Mouse (Mus musculus) embryonic stem cell, embryonic (primary cell): ENCODE measurements around the gene Trp53.

Experiments used
- CTCF ChIA-PET, 4 experiments: fragments of 300-600 bp in 2 of 4; fragments of 350-600 bp in 2 of 4; sonication (Branson Sonifier 250); formaldehyde crosslinking; loops; one replicate each; lab custom pipeline; 2022; ENCODE audit warnings: inconsistent platforms in 2 of 4; lab: Charles Lee
- POLR2A ChIA-PET, 4 experiments: fragments of 300-600 bp in 2 of 4; fragments of 350-600 bp in 2 of 4; sonication (Branson Sonifier 250); formaldehyde crosslinking; loops; one replicate each; lab custom pipeline; 2022; ENCODE audit warnings: antibody characterized with exemption in 4 of 4, inconsistent platforms in 1 of 4; lab: Charles Lee

Trp53 gene

DNA sequence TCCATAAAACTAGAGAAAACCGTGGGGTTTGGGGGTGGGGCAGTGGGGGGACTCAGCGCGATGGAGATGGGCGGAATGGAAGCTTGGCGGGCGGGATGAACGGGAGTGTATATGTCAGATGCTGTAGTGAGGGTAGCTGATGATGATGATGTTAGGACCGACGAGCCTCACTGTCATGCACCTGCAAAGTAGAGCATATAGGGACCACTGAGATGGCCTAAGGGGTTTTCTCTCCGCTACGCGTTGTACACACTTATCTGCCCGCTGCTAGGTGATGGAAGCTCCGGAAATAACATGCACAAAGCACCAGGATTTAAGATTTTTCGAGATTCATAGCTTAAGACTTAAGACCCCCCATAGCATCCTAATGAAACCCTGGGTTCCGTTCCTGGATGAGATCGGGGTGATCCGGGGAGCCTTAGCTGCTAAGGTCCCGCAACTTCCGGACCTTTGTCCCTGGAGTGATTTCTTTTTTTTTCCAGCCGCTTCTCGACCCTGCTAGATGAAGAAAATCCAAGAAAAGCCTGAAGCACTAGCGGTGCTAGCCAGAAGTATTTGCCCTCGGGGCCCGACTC lies 500 bp downstream of the Trp53 start:
- ChIA-PET CTCF (interaction anchor here (0.6 to 2.7 kb wide), 34 partner anchors 9 to 338 kb away, joined by 3 to 23 read pairs (median 5); partner anchors contain the start of genes Sat2 (in 2 of the 4), Cyb5d1 (in 1 of the 4), Fxr2 (in 1 of the 4) and Naa38 (in 1 of the 4)), POLR2A (interaction anchor here (0.6 to 17.7 kb wide), 145 partner anchors 9 to 649 kb away, joined by 3 to 500 read pairs (median 6); partner anchors contain the start of genes Fxr2 (in 4 of the 4), Cd68 (in 3 of the 4), Cyb5d1 (in 3 of the 4) and Efnb3 (in 3 of the 4))

DNA sequence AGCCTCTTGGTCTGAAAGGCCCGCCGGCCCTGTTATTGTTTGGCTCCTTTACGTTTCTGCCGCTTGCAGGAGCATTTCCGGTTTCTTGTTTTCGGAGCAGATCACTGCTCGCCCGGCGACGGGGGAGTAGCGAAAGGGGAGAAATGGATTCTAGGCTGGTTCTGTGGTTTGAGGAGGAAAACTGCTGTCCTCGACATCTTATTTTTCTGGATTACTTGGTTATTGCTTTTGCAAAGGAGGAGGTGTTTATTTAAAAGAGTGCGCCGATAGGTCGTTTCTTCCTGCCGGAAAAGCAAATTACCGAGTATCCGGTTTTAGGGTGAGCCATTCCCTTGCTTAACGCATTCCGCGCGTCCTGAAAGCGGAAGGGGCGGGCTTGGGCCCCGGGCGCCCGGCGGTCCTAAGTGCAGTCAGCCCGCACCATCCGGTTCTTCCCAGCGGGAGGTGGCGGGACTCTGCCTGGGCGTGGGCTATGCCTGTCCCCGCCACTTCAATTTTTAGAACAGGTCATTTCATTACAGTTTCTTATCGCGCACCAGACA lies 1.1 kb downstream of the Trp53 start:
- CTCF ChIA-PET, result interaction anchor here in 2 of 4 experiments (0.7 to 2.7 kb wide), 12 partner anchors 8 to 339 kb away, joined by 3 to 19 read pairs (median 4); no protein-coding TSS in a partner anchor
- POLR2A ChIA-PET, result interaction anchor here (0.5 to 17.7 kb wide), 115 partner anchors 10 to 576 kb away, joined by 3 to 500 read pairs (median 6); partner anchors contain the start of genes Fxr2 (in 4 of the 4), Efnb3 (in 3 of the 4), Sat2 (in 3 of the 4) and Atp1b2 (in 2 of the 4)

DNA sequence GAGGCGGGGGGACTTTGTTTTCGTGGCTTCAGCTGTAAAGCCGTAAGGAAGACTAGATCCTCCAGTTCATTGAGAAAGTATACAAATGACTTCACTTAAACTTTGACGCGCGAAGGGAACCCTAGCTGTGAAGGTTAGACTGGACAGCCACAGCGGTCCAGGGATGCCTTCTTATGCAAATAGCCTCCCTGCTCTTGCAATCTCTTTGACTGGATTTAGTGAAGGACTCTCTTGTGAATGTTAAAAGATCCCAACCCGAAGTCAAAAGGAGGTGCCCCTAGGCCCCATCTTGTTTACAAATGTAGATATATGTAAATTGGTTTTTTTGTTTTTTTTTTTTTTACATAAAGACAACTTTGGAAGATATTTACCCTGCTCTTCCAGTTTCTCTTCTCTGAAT lies 1.7 kb downstream of the Trp53 start:
- ChIA-PET CTCF (interaction anchor here in 3 of 4 experiments (0.6 to 2.7 kb wide), 7 partner anchors 24 to 1178 kb away, joined by 3 to 16 read pairs (median 3); no protein-coding TSS in a partner anchor), POLR2A (interaction anchor here (0.5 to 17.7 kb wide), 79 partner anchors 9 to 577 kb away, joined by 3 to 500 read pairs (median 4); partner anchors contain the start of genes Efnb3 (in 3 of the 4), Atp1b2 (in 2 of the 4), Cd68 (in 2 of the 4) and Fxr2 (in 2 of the 4))

DNA sequence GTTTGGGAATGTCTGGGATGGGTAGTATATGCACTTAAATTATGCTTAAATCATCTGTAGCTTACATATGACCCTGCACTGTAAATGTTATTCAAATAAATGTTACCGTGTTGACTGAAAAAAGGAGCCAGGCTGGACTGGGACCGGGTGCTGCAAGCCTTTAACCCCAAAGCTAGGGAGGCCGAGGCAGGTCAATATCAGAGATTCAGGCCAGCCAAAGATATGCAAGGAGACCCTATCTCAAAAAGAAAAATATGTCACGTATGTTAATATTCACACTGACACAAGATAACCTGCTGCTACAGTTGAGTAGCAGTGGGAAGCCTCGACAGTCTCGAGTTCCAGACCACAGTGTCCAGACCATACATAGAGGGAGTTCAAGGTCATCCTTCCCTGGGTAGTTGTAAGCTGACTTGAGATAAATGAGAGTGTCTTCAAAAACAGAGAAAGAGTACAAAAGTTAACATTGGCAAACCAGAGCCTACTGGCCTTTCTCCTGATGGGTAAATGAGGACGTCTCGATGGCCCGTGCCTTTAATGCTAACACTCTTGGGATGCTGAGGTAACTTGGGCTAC lies 2.2 kb downstream of the Trp53 start:
- CTCF ChIA-PET, result interaction anchor here in 3 of 4 experiments (0.6 to 2.7 kb wide), 9 partner anchors 21 to 1178 kb away, joined by 3 to 16 read pairs (median 3); no protein-coding TSS in a partner anchor
- POLR2A ChIA-PET, result interaction anchor here (0.6 to 17.7 kb wide), 73 partner anchors 9 to 522 kb away, joined by 3 to 500 read pairs (median 4); partner anchors contain the start of genes Atp1b2 (in 2 of the 4), Cd68 (in 2 of the 4), Efnb3 (in 2 of the 4) and Fxr2 (in 2 of the 4)

DNA sequence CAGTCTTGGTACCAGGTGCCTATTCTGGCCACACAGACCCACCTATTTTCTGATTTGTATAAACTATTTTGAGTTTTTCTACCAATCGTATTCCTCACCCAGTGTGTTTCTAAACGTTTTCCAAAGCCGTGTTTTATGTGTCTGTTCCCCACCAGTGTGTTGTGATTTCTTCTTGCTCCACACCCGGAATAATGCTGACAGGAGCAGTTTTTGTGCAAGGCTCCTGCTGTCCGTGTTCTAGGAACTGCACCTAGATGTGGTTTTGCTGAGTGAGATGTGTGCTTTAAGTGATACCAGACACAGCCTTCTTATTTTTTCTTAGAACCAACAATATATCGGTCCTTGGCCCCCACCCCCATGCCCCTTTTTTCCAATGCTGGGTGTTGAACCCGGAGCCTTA lies 3.8 kb downstream of the Trp53 start:
- POLR2A ChIA-PET, result interaction anchor here (0.5 to 17.7 kb wide), 32 partner anchors 8 to 316 kb away, joined by 3 to 500 read pairs (median 4); partner anchors contain the start of genes Atp1b2 (in 3 of the 4), Efnb3 (in 2 of the 4), Shbg (in 2 of the 4) and Eif4a1 (in 1 of the 4)
- CTCF ChIA-PET, result interaction anchor here in 3 of 4 experiments (0.6 to 1.1 kb wide), 5 partner anchors 13 to 37 kb away, joined by 3 to 4 read pairs (median 3); no protein-coding TSS in a partner anchor

DNA sequence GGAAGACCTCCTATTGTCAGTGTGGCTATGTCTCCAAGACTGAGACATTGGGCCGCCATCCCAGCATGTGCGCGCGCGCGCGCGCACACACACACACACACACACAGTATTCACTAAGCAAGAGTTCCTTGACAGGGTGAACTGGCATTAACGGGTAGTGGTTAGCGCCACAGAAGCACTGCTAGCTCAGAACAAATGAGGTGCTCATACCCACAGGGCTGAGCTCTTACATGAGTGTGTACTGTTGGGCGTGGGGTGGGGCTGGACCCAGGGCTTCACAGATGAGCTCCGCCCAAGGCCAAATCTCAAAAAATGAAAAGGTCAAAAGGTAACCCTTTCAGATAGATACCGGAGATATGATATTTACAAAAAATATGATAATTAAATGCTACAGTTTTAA lies 4.8 kb downstream of the Trp53 start:
- ChIA-PET POLR2A (interaction anchor here (0.7 to 17.7 kb wide), 41 partner anchors 9 to 451 kb away, joined by 3 to 500 read pairs (median 5); partner anchors contain the start of genes Atp1b2 (in 3 of the 4), Mpdu1 (in 3 of the 4), Cd68 (in 2 of the 4) and Shbg (in 2 of the 4)), CTCF (interaction anchor here (0.5 to 1.5 kb wide), 6 partner anchors 11 to 121 kb away, joined by 3 to 5 read pairs (median 4); no protein-coding TSS in a partner anchor)

DNA sequence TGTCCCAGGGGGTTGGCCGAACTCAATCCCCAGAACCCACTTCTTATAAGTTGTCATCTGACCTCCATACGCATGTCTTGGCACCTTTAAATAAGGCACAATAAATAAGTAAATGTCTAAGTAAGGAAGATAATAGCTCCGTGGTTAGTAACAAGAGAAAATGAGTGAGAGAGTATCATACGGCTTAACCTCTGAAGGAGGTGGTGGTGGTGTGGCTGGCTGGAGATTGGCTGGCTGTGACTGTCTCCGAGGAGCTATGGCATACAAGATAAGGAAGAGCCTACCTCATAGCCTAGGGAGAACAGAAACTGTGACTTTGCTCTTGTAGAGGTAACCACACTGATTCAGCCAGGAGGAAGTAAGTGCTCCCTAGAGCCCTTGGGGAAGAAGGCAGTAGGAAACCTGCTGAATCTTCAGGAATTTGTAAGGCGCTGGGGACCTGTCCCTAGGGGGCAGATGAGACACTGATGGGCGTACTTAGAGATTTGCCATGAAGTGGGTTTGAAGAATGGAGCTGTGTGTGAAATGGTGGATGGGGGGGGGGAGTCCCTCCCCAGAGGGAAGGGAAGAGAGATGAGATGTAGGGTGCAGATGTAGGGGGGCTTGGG lies 5.7 kb downstream of the Trp53 start:
- ChIA-PET POLR2A (interaction anchor here (0.5 to 17.7 kb wide), 51 partner anchors 8 to 452 kb away, joined by 3 to 500 read pairs (median 3); partner anchors contain the start of genes Atp1b2 (in 2 of the 4), Cd68 (in 2 of the 4), Mpdu1 (in 2 of the 4) and Shbg (in 2 of the 4)), CTCF (interaction anchor here (0.6 to 1.6 kb wide), 9 partner anchors 10 to 164 kb away, joined by 3 to 6 read pairs (median 4); partner anchors contain the start of gene Fxr2 (in 1 of the 4))

DNA sequence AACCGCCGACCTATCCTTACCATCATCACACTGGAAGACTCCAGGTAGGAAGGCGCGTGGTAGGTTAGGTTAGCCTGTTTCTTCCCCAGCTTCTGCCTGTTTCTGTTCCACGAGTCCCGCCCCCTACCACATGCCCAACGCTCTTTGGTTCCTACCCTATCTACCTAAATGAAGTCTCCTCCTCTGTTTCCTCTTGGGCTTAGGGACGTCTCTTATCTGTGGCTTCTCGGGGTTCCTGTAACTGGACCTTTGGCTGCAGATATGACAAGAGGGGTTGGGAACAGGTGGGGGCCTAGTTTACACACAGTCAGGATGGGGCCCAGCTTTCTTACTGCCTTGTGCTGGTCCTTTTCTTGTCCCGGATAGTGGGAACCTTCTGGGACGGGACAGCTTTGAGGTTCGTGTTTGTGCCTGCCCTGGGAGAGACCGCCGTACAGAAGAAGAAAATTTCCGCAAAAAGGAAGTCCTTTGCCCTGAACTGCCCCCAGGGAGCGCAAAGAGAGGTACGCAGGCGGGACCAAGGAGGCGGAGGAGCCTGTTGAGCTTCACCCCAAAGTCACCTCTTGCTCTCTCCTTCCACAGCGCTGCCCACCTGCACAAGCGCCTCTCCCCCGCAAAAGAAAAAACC lies 9.2 kb downstream of the Trp53 start:
- POLR2A ChIA-PET, result interaction anchor here in 3 of 4 experiments (0.7 to 17.7 kb wide), 24 partner anchors 8 to 128 kb away, joined by 3 to 500 read pairs (median 5); partner anchors contain the start of genes Atp1b2 (in 3 of the 3), Trp53 (in 3 of the 3), Wrap53 (in 3 of the 3) and Efnb3 (in 1 of the 3)
- CTCF ChIA-PET, result interaction anchor here (0.5 to 3.1 kb wide), 7 partner anchors 9 to 128 kb away, joined by 3 to 18 read pairs (median 5); partner anchors contain the start of genes Trp53 (in 2 of the 4) and Wrap53 (in 2 of the 4)

DNA sequence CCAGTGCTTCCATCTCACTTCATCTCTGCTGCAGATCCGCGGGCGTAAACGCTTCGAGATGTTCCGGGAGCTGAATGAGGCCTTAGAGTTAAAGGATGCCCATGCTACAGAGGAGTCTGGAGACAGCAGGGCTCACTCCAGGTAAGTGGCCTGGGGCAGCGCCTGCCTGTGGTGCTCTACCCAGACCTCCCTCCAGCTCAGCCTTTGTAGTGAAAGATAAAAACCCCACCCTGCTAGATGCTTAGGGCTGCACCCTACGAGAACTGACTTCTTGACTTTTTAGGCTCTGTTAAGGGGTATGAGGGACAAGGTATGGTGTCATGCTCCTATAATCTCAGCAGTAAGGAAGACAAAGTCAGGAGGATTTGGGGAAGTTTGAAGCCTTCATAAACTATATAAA lies 10.5 kb downstream of the Trp53 start:
- ChIA-PET CTCF (interaction anchor here in 3 of 4 experiments (0.6 to 3.1 kb wide), 12 partner anchors 9 to 1078 kb away, joined by 3 to 18 read pairs (median 6); partner anchors contain the start of genes Trp53 (in 2 of the 3) and Wrap53 (in 2 of the 3)), POLR2A (interaction anchor here (0.6 to 17.7 kb wide), 19 partner anchors 8 to 810 kb away, joined by 3 to 500 read pairs (median 6); partner anchors contain the start of genes Atp1b2 (in 3 of the 4), Trp53 (in 2 of the 4), Wrap53 (in 2 of the 4) and Fxr2 (in 1 of the 4))

DNA sequence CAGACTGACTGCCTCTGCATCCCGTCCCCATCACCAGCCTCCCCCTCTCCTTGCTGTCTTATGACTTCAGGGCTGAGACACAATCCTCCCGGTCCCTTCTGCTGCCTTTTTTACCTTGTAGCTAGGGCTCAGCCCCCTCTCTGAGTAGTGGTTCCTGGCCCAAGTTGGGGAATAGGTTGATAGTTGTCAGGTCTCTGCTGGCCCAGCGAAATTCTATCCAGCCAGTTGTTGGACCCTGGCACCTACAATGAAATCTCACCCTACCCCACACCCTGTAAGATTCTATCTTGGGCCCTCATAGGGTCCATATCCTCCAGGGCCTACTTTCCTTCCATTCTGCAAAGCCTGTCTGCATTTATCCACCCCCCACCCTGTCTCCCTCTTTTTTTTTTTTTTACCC lies 11.3 kb downstream of the Trp53 start:
- ChIA-PET CTCF (interaction anchor here in 2 of 4 experiments (0.7 to 3.1 kb wide), 2 partner anchors 11 to 338 kb away, joined by 5 to 14 read pairs; partner anchors contain the start of genes Trp53 (in 1 of the 2) and Wrap53 (in 1 of the 2)), POLR2A (interaction anchor here (0.7 to 17.7 kb wide), 10 partner anchors 9 to 63 kb away, joined by 3 to 500 read pairs (median 6); partner anchors contain the start of genes Atp1b2 (in 2 of the 4), Trp53 (in 2 of the 4), Wrap53 (in 2 of the 4) and Fxr2 (in 1 of the 4))

DNA sequence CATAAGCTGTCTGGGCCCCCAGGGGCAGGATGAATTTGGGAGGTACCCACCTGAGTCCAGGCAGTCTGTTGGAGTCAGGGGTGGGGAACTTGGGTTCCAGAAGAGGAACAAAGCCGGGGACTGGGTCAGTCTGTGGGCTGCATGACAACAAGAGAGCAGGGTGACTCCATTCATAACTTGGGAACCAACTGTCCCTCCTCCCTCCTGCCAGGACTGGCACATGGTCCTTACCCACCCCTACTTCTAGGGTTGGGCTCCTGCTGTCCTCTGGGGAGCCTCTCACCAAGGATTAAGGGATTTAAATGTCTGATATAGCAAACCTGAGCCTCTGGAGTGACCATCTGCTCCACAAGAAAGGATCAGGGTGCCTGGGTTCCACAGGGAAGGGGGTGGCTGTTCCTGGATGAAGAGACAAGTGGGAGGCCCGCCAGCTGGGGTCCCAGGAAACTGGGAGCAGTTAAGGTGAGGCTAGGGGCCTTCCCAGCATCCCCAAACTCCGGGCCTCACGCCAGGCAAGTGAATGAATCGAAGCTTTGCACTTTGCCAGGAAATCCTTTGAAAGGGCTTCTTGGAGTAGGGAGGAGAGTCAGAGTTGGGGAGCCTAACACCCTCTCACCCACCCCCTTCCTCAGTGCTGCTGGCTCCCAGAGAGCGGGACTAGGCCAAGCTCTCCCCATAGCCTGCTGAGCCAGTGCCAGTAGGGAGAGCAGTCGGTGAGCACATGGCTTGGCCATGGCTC lies 11.9 kb downstream of the Trp53 start:
- CTCF ChIA-PET, result interaction anchor here in 2 of 4 experiments (0.7 kb wide), 2 partner anchors 125 to 339 kb away, joined by 3 to 5 read pairs; no protein-coding TSS in a partner anchor
- POLR2A ChIA-PET, result interaction anchor here (0.6 to 17.7 kb wide), 18 partner anchors 8 to 268 kb away, joined by 3 to 500 read pairs (median 4); partner anchors contain the start of genes Trp53 (in 3 of the 4), Wrap53 (in 3 of the 4), Atp1b2 (in 2 of the 4) and Cntrob (in 1 of the 4)

DNA sequence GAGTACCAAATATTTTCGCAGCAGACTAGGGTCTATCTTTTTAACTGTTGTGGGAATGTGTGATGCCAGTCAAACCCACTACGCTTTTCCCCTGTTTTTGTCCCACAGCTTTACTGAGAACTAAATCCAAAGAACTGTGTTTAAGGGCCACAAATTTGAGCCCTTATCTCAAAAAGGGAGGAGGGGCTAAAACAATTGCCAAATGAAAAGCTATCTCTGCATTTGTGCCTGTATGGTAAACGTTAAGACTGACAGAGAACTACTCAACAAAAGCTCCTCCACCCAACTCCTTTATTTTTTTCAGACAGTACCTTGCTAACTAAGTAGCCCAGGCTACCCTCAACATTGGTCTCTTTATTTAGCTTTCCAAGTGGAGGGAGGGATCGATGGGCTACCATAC lies 12.6 kb downstream of the Trp53 start:
- ChIA-PET CTCF (interaction anchor here in 2 of 4 experiments (0.7 to 1.6 kb wide), 3 partner anchors 36 to 582 kb away, joined by 3 read pairs; no protein-coding TSS in a partner anchor), POLR2A (interaction anchor here in 3 of 4 experiments (0.6 to 17.7 kb wide), 17 partner anchors 8 to 269 kb away, joined by 3 to 500 read pairs (median 4); partner anchors contain the start of genes Trp53 (in 3 of the 3), Wrap53 (in 3 of the 3), Atp1b2 (in 2 of the 3) and Cntrob (in 1 of the 3))

DNA sequence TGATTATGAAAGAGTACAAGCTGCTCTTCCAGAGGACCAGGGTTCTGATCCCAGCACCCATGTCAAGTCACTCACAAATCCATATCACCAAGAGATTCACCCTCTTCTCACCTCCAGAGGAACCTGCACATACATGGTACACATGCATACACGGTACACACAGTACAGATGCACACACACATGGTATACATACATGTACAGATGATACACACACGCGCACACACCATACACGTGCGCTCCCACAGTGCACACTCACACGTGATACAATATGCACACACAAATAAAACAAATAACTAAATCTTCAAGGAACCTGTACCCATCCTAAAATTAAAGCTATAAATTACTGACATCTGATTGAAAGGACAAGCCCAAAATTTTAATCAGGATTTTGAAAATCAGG lies 14.7 kb downstream of the Trp53 start:
- POLR2A ChIA-PET, result interaction anchor here in 3 of 4 experiments (0.7 to 16.3 kb wide), 7 partner anchors 10 to 219 kb away, joined by 3 to 500 read pairs (median 6); partner anchors contain the start of genes Trp53 (in 3 of the 3), Wrap53 (in 3 of the 3) and Atp1b2 (in 2 of the 3)
- CTCF ChIA-PET, result interaction anchor here in 1 of 4 experiments (0.6 to 1.8 kb wide), 2 partner anchors 10 to 29 kb away, joined by 3 to 5 read pairs; no protein-coding TSS in a partner anchor

DNA sequence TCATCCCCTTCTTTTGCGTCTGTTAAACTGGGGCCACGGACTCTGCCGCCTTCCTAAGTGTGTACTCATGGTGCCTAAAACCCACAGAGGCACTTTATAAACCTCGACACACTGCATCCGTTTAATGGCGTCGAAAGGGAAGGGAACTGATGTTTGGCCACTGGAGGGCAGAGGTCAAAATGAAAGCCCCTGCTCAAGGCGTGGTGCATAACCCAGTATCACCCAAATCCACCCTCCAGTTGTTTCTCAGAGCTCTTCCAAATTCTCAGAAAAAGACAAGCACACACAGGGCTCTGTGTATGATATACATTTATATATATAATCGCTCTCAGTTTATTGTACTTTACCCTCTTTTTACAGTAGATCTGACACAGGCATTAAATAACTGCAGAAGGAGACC lies 19.3 kb downstream of the Trp53 start:
- ChIA-PET CTCF (interaction anchor here (0.6 to 2.7 kb wide), 9 partner anchors 9 to 278 kb away, joined by 3 to 18 read pairs (median 4); partner anchors contain the start of genes Trp53 (in 1 of the 4) and Wrap53 (in 1 of the 4)), POLR2A (interaction anchor here (0.6 to 16.3 kb wide), 32 partner anchors 10 to 331 kb away, joined by 3 to 500 read pairs (median 4); partner anchors contain the start of genes Trp53 (in 3 of the 4), Wrap53 (in 3 of the 4), Cntrob (in 1 of the 4) and Eif5a (in 1 of the 4))
